Mouse (Mus musculus): ENCODE data around the gene Glg1.
"Not testable (repeated sequence)": the region's sequence is repeated elsewhere in the genome, so short reads cannot be mapped to it uniquely, and the experiment has no call there.

Glg1 gene

GRCm38 (mm10) chr8:111258631-111259407, at the start of gene Glg1:
Gene Glg1 (minus strand): TSS chr8:111259216.
- DNase-seq (ENCODE audit: low spot score): peak; percentile 94

- no peak for DNase-seq (ENCODE audit: low spot score)
Observed at GRCm38 (mm10) chr8:111305031-111305730, 46.2 kb upstream of the Glg1 start.

- DNase-seq (ENCODE audit: low spot score): no peak
Observed at GRCm38 (mm10) chr8:111304359-111304758, 45.3 kb upstream of the Glg1 start.

GRCm38 (mm10) chr8:111303076-111303803, 44.2 kb upstream of the Glg1 start:
- not testable (repeated sequence) for DNase-seq (ENCODE audit: low spot score)

- DNase-seq (ENCODE audit: low spot score): no peak
Observed at GRCm38 (mm10) chr8:111300597-111301546, 41.9 kb upstream of the Glg1 start.

GRCm38 (mm10) chr8:111299821-111300568, 41.0 kb upstream of the Glg1 start, which contains the start of gene Rfwd3:
Gene Rfwd3 (minus strand): TSS chr8:111300222.
- DNase-seq (ENCODE audit: low spot score): peak; percentile 89

GRCm38 (mm10) chr8:111299363-111299820, 40.4 kb upstream of the Glg1 start:
- peak; percentile 67 for DNase-seq (ENCODE audit: low spot score)

GRCm38 (mm10) chr8:111298011-111298410, 39.0 kb upstream of the Glg1 start:
- DNase-seq (ENCODE audit: low spot score): no peak

GRCm38 (mm10) chr8:111291733-111292132, 32.7 kb upstream of the Glg1 start:
- no peak for DNase-seq (ENCODE audit: low spot score)

- DNase-seq (ENCODE audit: low spot score): no peak
Observed at GRCm38 (mm10) chr8:111290586-111290985, 31.6 kb upstream of the Glg1 start.

GRCm38 (mm10) chr8:111285603-111286002, 26.6 kb upstream of the Glg1 start:
- DNase-seq (ENCODE audit: low spot score): no peak

- no peak for DNase-seq (ENCODE audit: low spot score)
Observed at GRCm38 (mm10) chr8:111282093-111282492, 23.1 kb upstream of the Glg1 start.

- DNase-seq (ENCODE audit: low spot score): no peak
Observed at GRCm38 (mm10) chr8:111268277-111268676, 9.3 kb upstream of the Glg1 start.

GRCm38 (mm10) chr8:111266161-111266560, 7.1 kb upstream of the Glg1 start:
- not testable (repeated sequence) for DNase-seq (ENCODE audit: low spot score)

GRCm38 (mm10) chr8:111264693-111265220, 5.7 kb upstream of the Glg1 start:
- no peak for DNase-seq (ENCODE audit: low spot score)

- DNase-seq (ENCODE audit: low spot score): no peak
Observed at GRCm38 (mm10) chr8:111261981-111262381, 3.0 kb upstream of the Glg1 start.

GRCm38 (mm10) chr8:111260251-111260650, 1.2 kb upstream of the Glg1 start:
- no peak for DNase-seq (ENCODE audit: low spot score)

- no peak for DNase-seq (ENCODE audit: low spot score)
Observed at GRCm38 (mm10) chr8:111259408-111259741, 359 bp upstream of the Glg1 start.

- DNase-seq (ENCODE audit: low spot score): no peak
Observed at GRCm38 (mm10) chr8:111258010-111258630, 896 bp downstream of the Glg1 start.
